Mouse (Mus musculus) lung, adult 18-20 months (tissue): ENCODE results near the gene Sar1a.

Source experiments
- DNase-seq, 2 experiments: peaks; one replicate each; pipeline ENCODE4 v3.0.0; 2022; ENCODE audit warnings: mixed read lengths in 2 of 2

The Sar1a gene

GRCm38 (mm10) chr10:61689405-61689804, 9.3 kb downstream of the Sar1a start:
- DNase-seq = no peak

- no peak for DNase-seq
These were observed 13.5 kb downstream of the Sar1a start for GRCm38 (mm10) chr10:61693563-61693962.

GRCm38 (mm10) chr10:61694870-61695670, 15.0 kb downstream of the Sar1a start, which contains the start of gene Tysnd1:
Gene Tysnd1, plus strand, starts transcription at chr10:61695514.
- peak; percentile 96 to 98 for DNase-seq

GRCm38 (mm10) chr10:61695703-61696559, 15.8 kb downstream of the Sar1a start:
- DNase-seq = no peak

- DNase-seq = no peak
These were observed 16.4 kb downstream of the Sar1a start for GRCm38 (mm10) chr10:61696560-61696823.

GRCm38 (mm10) chr10:61697028-61697427, 16.9 kb downstream of the Sar1a start:
- no peak for DNase-seq

GRCm38 (mm10) chr10:61704663-61705062, 24.6 kb downstream of the Sar1a start:
- no peak for DNase-seq

- no peak for DNase-seq
These were observed 26.6 kb downstream of the Sar1a start for GRCm38 (mm10) chr10:61706412-61707375.

GRCm38 (mm10) chr10:61713601-61714000, 33.5 kb downstream of the Sar1a start:
- no peak for DNase-seq

- DNase-seq = no peak
These were observed 34.0 kb downstream of the Sar1a start for GRCm38 (mm10) chr10:61714146-61714545.

GRCm38 (mm10) chr10:61714771-61715461, 34.8 kb downstream of the Sar1a start, which contains the start of gene Aifm2:
Gene Aifm2, plus strand, starts transcription at chr10:61715263.
- DNase-seq = peak; percentile 79 to 85

GRCm38 (mm10) chr10:61715462-61715837, 35.4 kb downstream of the Sar1a start:
- no peak for DNase-seq

- peak; percentile 29 to 31 for DNase-seq
These were observed 36.1 kb downstream of the Sar1a start for GRCm38 (mm10) chr10:61715996-61716864.

- DNase-seq = no peak
These were observed 37.6 kb downstream of the Sar1a start for GRCm38 (mm10) chr10:61717406-61718296.

GRCm38 (mm10) chr10:61720331-61720730, 40.2 kb downstream of the Sar1a start:
- no peak for DNase-seq

GRCm38 (mm10) chr10:61722215-61722614, 42.1 kb downstream of the Sar1a start:
- DNase-seq = no peak

- no peak for DNase-seq
These were observed 43.2 kb downstream of the Sar1a start for GRCm38 (mm10) chr10:61723271-61723670.

GRCm38 (mm10) chr10:61729181-61729580, 49.1 kb downstream of the Sar1a start:
- DNase-seq = no peak

- DNase-seq = no peak
These were observed 50.1 kb downstream of the Sar1a start for GRCm38 (mm10) chr10:61730171-61730570.

GRCm38 (mm10) chr10:61734377-61734776, 54.3 kb downstream of the Sar1a start:
- DNase-seq = peak in 1 of 2 experiments; percentile 30
